Comparison of ENCODE assay signal across 9 mouse cellular contexts in the genomic region with DNA sequence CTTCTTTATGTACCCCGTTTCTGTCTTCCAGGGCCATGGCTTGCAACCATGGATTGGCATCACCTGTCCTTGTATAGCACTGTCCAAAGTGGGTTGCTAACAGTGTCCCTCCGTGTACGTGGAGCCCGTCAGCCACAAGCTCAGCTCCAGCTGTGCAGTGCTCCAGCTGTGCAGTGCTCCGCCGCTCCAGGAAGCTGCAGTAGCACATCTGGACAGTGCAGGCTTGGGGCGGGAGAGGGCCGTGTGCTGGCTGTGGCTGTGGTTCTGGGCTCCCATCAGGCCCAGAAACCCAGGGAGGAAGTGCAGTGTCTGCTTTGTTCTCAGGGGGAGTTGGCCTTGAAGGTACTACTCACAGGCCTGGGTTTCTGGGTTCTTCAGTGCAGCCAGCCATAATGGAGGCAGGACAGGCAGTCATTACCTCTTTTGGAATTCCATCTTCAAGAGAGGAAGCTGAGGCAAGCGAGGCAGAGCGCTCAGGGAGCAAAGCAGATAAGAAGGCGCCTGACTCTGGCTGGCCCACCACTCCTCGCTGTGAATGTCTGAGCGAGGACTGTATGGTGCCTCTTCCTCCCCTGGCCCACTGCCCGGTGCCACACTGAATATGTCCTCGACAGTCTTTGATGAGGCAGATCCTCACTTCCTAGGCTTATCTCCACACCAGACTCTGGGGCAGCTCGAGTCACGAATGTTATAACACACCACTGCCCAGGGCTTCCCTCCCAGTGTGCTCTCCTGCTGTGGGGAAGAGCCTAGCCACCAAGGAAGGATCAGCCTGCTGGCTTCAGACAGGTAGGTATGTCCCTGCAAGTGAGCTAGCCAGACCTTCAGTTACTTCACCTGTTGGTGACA. TPM values are rescaled to one million over a fixed set of nuclear protein-coding genes. Genes with fewer than 3 reads are reported as not detected.
DNase-seq lines count a peak whose midpoint lies in the region; ATAC-seq lines count a peak whose summit lies in the region.
"Had no signal": no experiment of that assay in that cellular context is flagged by ENCODE, and none has a peak within 500 bp of the region (broad histone marks: within the 10 kb centered on the region; RNA-seq: fewer than 3 reads in every experiment).

No protein-coding gene starts in this region.

- H3K9me3 ChIP-seq in liver, embryonic 15.5 days (replicated peaks), result no peaks in the 10 kb centered on the region
- H3K9me3 ChIP-seq in forebrain, embryonic 14.5 days (replicated peaks; ENCODE audit: control insufficient read depth, low read length), result no peaks in the 10 kb centered on the region
- H3K9me3 ChIP-seq: limb, embryonic 13.5 days had no signal

- no peak overlapping the region for H3K9ac ChIP-seq in liver, embryonic 15.5 days
- H3K9ac ChIP-seq in forebrain, embryonic 14.5 days (ENCODE audit: low read length), result no peak overlapping the region
- H3K9ac ChIP-seq: limb, embryonic 13.5 days had no signal

- peak; percentile 34 for DNase-seq in spleen, adult 12 weeks (ENCODE audit: low spot score)
- no peak for DNase-seq in spleen, adult 18-20 months
- DNase-seq in thymus, postnatal 4 days, result peak; percentile 45
- DNase-seq in forebrain, embryonic 14.5 days (ENCODE audit: low spot score), result no peak
- no peak for DNase-seq in cerebellum, adult 9-11 months
- no peak for DNase-seq in urinary bladder, postnatal 10 days (ENCODE audit: low spot score)

- H3K36me3 ChIP-seq in liver, embryonic 15.5 days (replicated peaks), result no peaks in the 10 kb centered on the region
- H3K36me3 ChIP-seq in forebrain, embryonic 14.5 days (ENCODE audit: control insufficient read depth, insufficient read depth, low read length), result no peaks in the 10 kb centered on the region
- H3K36me3 ChIP-seq: limb, embryonic 13.5 days had no signal

- peak; percentile 48; the same call in 1 of the 2 replicates for ATAC-seq in granulocyte monocyte progenitor cell, adult 5-6 weeks (replicated peaks; ENCODE audit: poor library complexity, severe bottlenecking)
- peak; percentile 43 for ATAC-seq in liver, embryonic 15.5 days (ENCODE audit: insufficient read depth)
- ATAC-seq in forebrain, embryonic 14.5 days, result no peak

- H3K27me3 ChIP-seq in liver, embryonic 15.5 days, result no peaks in the 10 kb centered on the region; the same call in 1 of the 2 replicates
- H3K27me3 ChIP-seq in forebrain, embryonic 14.5 days (replicated peaks; ENCODE audit: control insufficient read depth, insufficient read depth, low read length), result no peaks in the 10 kb centered on the region
- H3K27me3 ChIP-seq: limb, embryonic 13.5 days had no signal

- 27% methylated on average over 17 of the region's 17 CpGs for WGBS in liver, embryonic 15.5 days (ENCODE audit: insufficient replicate concordance)
- 71% methylated on average over 17 of the region's 17 CpGs for WGBS in forebrain, embryonic 14.5 days

- H3K4me2 ChIP-seq in liver, embryonic 15.5 days, result peak overlapping the region; percentile 50
- H3K4me2 ChIP-seq in forebrain, embryonic 14.5 days (ENCODE audit: low read length), result no peak overlapping the region
- H3K4me2 ChIP-seq: limb, embryonic 13.5 days had no signal

- H3K4me3 ChIP-seq in liver, embryonic 15.5 days (replicated peaks), result no peak overlapping the region
- H3K4me3 ChIP-seq in forebrain, embryonic 14.5 days (ENCODE audit: low read depth, low read length), result no peak overlapping the region
- H3K4me3 ChIP-seq: limb, embryonic 13.5 days had no signal

- peak overlapping the region; percentile 77 for H3K27ac ChIP-seq in liver, embryonic 15.5 days (replicated peaks)
- no peak overlapping the region for H3K27ac ChIP-seq in forebrain, embryonic 14.5 days (ENCODE audit: low read depth, low read length)
- H3K27ac ChIP-seq: limb, embryonic 13.5 days had no signal

- peaks cover 61% of the 10 kb centered on the region for H3K4me1 ChIP-seq in liver, embryonic 15.5 days (replicated peaks)
- H3K4me1 ChIP-seq in forebrain, embryonic 14.5 days (ENCODE audit: control insufficient read depth, insufficient read depth, low read length), result no peaks in the 10 kb centered on the region

RNA-seq across cellular contexts. Expression of gene Furin, which starts 39.4 kb away (rescaled TPM):
- total RNA-seq in granulocyte monocyte progenitor cell, adult 5-6 weeks (2014; fragmentation: Nextera tagmentation), result 25.5 and 25.6 TPM in 2 replicates
- 5.0 and 10.1 TPM in 2 replicates for total RNA-seq in granulocyte monocyte progenitor cell, adult 5-6 weeks (2017)
- 8.0 and 9.8 TPM in 2 replicates for polyA plus RNA-seq in liver, embryonic 15.5 days (2015; fragmentation: Nextera tagmentation; extraction: Ambion mirVana)
- 3.9 and 4.1 TPM in 2 replicates for polyA plus RNA-seq in forebrain, embryonic 14.5 days (2014; fragmentation: Nextera tagmentation; extraction: Ambion mirVana)

RNA-seq across cellular contexts. Expression of gene Fes, which starts 56.9 kb away (rescaled TPM):
- 141 and 238 TPM in 2 replicates for total RNA-seq in granulocyte monocyte progenitor cell, adult 5-6 weeks (2014; fragmentation: Nextera tagmentation)
- total RNA-seq in granulocyte monocyte progenitor cell, adult 5-6 weeks (2017), result 155 and 176 TPM in 2 replicates
- polyA plus RNA-seq in liver, embryonic 15.5 days (2015; fragmentation: Nextera tagmentation; extraction: Ambion mirVana), result 16.6 and 19.2 TPM in 2 replicates
- 2.4 and 3.5 TPM in 2 replicates for polyA plus RNA-seq in forebrain, embryonic 14.5 days (2014; fragmentation: Nextera tagmentation; extraction: Ambion mirVana)

Comparison
In these comparisons a context has a peak if more than half of its experiments do, and no peak if none do; other contexts are left out.
1. DNase-seq: peak in spleen, adult 12 weeks (single experiment) and thymus, postnatal 4 days (single experiment); none in spleen, adult 18-20 months (0 of 2), forebrain, embryonic 14.5 days (single experiment), cerebellum, adult 9-11 months (single experiment) and urinary bladder, postnatal 10 days (single experiment).